Mouse (Mus musculus): ENCODE measurements around the gene Hnrnpk.
"Not testable (repeated sequence)": the region's sequence is repeated elsewhere in the genome, so short reads cannot be mapped to it uniquely, and the experiment has no call there.

The Hnrnpk gene

GRCm38 (mm10) chr13:58403243-58403642, at the start of gene Hnrnpk:
Hnrnpk (minus strand) TSS chr13:58403343.
- DNase-seq (ENCODE audit: low spot score): not testable (repeated sequence)

- no peak for DNase-seq (ENCODE audit: low spot score)
Measured at GRCm38 (mm10) chr13:58452246-58452645, 49.1 kb upstream of the Hnrnpk start.

- DNase-seq (ENCODE audit: low spot score): no peak
Measured at GRCm38 (mm10) chr13:58450459-58451182, 47.5 kb upstream of the Hnrnpk start.

- DNase-seq (ENCODE audit: low spot score): no peak
Measured at GRCm38 (mm10) chr13:58446541-58446940, 43.4 kb upstream of the Hnrnpk start.

- no peak for DNase-seq (ENCODE audit: low spot score)
Measured at GRCm38 (mm10) chr13:58443787-58444186, 40.6 kb upstream of the Hnrnpk start.

GRCm38 (mm10) chr13:58443326-58443725, 40.2 kb upstream of the Hnrnpk start:
- DNase-seq (ENCODE audit: low spot score): no peak

GRCm38 (mm10) chr13:58439716-58440115, 36.6 kb upstream of the Hnrnpk start:
- DNase-seq (ENCODE audit: low spot score): no peak

- no peak for DNase-seq (ENCODE audit: low spot score)
Measured at GRCm38 (mm10) chr13:58423061-58423660, 20.0 kb upstream of the Hnrnpk start.

GRCm38 (mm10) chr13:58422242-58422641, 19.1 kb upstream of the Hnrnpk start:
- no peak for DNase-seq (ENCODE audit: low spot score)

GRCm38 (mm10) chr13:58421026-58421425, 17.9 kb upstream of the Hnrnpk start:
- DNase-seq (ENCODE audit: low spot score): no peak

GRCm38 (mm10) chr13:58419266-58419665, 16.1 kb upstream of the Hnrnpk start:
- no peak for DNase-seq (ENCODE audit: low spot score)

GRCm38 (mm10) chr13:58418656-58419055, 15.5 kb upstream of the Hnrnpk start:
- no peak for DNase-seq (ENCODE audit: low spot score)

- no peak for DNase-seq (ENCODE audit: low spot score)
Measured at GRCm38 (mm10) chr13:58415838-58416237, 12.7 kb upstream of the Hnrnpk start.

GRCm38 (mm10) chr13:58415374-58415773, 12.2 kb upstream of the Hnrnpk start:
- no peak for DNase-seq (ENCODE audit: low spot score)

GRCm38 (mm10) chr13:58411073-58411472, 7.9 kb upstream of the Hnrnpk start:
- no peak for DNase-seq (ENCODE audit: low spot score)

- no peak for DNase-seq (ENCODE audit: low spot score)
Measured at GRCm38 (mm10) chr13:58402744-58403110, 416 bp downstream of the Hnrnpk start.

- DNase-seq (ENCODE audit: low spot score): peak; percentile 96
Measured at GRCm38 (mm10) chr13:58402003-58402743, 970 bp downstream of the Hnrnpk start, which contains the start of gene Rmi1. Rmi1 (plus strand) TSS chr13:58402248.

GRCm38 (mm10) chr13:58401135-58402002, 1.8 kb downstream of the Hnrnpk start:
- DNase-seq (ENCODE audit: low spot score): peak; percentile 70

- DNase-seq (ENCODE audit: low spot score): no peak
Measured at GRCm38 (mm10) chr13:58400576-58400975, 2.6 kb downstream of the Hnrnpk start.

- DNase-seq (ENCODE audit: low spot score): no peak
Measured at GRCm38 (mm10) chr13:58397651-58398050, 5.5 kb downstream of the Hnrnpk start.

- not testable (repeated sequence) for DNase-seq (ENCODE audit: low spot score)
Measured at GRCm38 (mm10) chr13:58394392-58394791, 8.8 kb downstream of the Hnrnpk start.

Data from layer of hippocampus, adult 11-12 months (tissue).